Mouse (Mus musculus): ENCODE measurements around the gene Abca3. TPM values are rescaled to one million over a fixed set of nuclear protein-coding genes. Genes with fewer than 3 reads are reported as not detected.
A peak's percentile ranks its signal among the peaks of the same experiment; 100 is the strongest.

Abca3 gene
- total RNA-seq (2021) = 10 to 100 TPM; 19.8 to 24.4 TPM
- long read RNA-seq, experiment 1, partial matches to known transcripts = 6 of 12 reads
- long read RNA-seq, experiment 1, other reads (novel, unspliced or antisense) = 6 of 12 reads
- long read RNA-seq, experiment 2, full-length matches to known transcripts = 1 of 5 reads
- long read RNA-seq, experiment 2, partial matches to known transcripts = 3 of 5 reads
- long read RNA-seq, experiment 2, other reads (novel, unspliced or antisense) = 1 of 5 reads

GRCm38 (mm10) chr17:24351760-24352357, at the start of gene Abca3:
TSS of gene Abca3 (plus strand) at chr17:24351950.
- peak; percentile 97 to 98 for DNase-seq

DNA sequence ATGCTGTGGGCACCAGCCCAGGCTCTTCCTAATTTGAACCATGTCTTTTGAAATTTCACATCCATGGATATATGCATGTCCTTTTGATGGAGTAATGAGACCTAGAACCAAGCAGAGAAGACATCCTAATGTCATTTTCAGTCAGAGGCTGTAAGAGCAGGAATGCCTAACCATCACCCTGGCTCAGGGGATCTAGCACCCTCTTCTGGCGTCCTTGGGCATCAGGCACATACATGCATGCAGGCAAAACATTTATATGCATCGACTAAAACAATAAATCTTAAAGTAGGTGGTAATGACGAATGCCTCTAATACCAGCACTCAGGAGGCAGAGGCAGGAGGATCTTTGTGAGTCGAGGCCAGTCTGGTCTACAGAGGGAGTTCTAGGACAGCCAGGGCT, 44.2 kb upstream of the Abca3 start:
- DNase-seq = peak; percentile 60 to 69

- no peak for DNase-seq
Observed at GRCm38 (mm10) chr17:24320826-24321225, 30.9 kb upstream of the Abca3 start.

DNA sequence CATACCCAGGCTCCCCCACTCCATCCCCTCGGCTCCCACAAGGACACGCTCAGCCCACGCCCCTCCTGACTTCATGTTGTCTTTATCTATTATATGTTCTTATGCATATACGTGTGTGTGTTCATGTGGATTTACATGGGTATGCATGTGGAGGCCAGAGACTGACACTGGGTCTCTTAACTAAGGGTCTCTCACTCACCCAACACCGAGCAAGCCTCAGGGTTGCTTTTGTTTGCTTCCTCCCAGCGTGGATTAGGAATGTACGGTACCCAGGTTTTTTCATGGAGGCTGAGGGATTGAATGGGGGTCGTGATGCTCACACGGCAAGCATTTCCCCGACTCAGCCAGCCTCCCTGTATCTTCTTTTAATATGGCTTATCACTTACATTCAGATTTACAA, 26.7 kb upstream of the Abca3 start:
- DNase-seq = no peak

- DNase-seq = no peak
Observed at GRCm38 (mm10) chr17:24327656-24328055, 24.1 kb upstream of the Abca3 start.

DNA sequence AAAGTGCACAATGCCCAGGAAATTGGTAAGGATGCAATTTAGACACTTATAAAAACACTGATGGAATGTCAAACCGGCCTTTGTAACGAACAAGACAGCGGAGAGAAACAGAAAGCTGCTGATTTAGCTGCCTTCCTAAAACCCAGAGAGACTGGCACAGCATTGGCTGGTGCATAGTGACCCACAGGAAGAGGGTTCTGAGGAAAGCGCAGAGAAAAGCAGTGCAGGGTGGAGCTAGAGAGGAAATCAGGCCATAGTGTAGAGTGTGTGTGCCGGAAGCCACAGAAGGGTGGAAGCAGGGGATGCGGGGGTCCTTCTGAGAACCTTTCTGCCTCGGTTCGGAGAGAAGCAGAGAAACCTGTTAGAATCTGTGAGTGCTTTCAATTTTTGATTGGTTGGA, 7.1 kb upstream of the Abca3 start:
- DNase-seq = peak in 1 of 2 experiments; percentile 8

GRCm38 (mm10) chr17:24346831-24347230, 4.9 kb upstream of the Abca3 start:
- no peak for DNase-seq

DNA sequence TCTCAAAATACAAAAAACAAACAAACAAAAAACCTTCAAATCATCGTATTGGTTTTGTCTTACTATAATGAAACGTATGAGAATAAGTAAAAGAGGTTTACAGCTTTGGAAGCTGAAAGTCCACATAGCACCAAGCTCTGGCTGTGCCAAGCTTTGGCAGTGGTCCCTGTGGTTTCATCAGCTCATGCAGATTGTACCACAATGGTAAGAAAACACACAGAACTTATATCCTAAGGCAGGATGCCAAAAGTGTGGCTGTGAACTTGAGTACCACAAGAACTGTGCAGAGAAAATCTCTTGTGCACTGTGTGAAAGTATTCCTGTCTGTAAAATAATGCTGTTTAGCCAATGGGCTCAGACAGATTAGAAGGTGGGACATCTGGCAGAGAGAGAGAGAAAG, 2.6 kb upstream of the Abca3 start:
- no peak for DNase-seq

GRCm38 (mm10) chr17:24350926-24351759, 607 bp upstream of the Abca3 start, which contains the start of gene Abca17:
TSS of gene Abca17 (minus strand) at chr17:24351068.
- DNase-seq = peak; percentile 34 to 45

DNA sequence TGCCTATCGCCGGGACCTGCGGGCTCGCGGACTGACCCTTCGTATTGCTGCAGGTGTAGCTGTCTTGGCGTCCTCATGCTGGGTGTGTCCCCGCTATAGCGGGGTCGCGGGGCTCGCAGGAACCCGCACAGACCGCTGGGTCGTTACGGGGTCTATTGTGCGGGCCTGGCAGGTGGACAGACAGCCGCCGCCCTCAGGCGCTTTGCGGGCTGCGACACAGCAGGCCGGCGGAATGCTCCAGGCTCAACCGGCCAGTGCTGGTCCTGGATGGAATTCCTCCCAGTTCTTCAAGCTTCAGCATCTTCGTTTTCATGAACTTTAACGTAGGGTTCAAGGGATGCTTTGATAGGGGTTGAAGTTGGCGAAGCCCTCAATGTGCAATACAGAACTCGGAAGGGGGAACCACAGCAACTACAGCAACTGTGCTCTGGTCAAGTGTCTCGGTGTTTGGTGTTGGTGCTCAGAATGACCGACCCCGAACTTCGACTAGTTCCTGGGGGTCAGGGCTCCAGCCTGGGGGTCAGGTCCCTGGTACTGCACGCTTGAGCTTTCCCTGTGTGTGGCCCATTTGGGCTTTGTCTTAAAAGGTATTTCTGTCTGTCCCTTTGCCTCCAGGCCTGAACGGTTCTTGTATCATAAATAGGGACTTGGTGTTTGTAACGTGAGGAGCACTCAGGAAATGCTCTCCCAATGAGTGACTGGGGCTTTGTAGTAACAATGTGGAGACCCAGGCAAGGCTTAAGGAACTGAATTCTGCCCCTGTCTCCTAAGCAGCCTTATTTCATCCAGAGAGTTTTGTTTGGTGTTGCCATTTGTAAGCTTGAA, 832 bp downstream of the Abca3 start:
- peak in 1 of 2 experiments; percentile 18 for DNase-seq

DNA sequence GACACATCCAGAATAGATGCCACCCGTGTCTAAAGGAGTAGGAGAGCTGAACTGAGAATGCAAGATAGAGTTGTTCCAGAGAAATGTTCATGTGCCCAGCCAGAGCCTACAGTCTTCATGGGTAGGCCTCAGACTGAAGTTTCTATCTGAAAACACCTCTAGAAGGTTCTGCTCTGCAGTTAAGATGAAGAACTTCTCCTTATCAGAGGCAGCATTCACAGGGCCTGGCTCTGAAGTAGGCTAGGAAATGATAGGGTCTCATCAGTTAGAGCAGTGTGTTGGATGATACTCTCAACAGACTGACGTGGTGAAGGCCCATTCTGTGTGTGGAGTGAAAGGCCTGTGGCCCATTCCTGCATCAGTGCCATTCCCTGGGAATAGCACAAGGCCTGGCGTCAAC, 2.2 kb downstream of the Abca3 start:
- DNase-seq = no peak

DNA sequence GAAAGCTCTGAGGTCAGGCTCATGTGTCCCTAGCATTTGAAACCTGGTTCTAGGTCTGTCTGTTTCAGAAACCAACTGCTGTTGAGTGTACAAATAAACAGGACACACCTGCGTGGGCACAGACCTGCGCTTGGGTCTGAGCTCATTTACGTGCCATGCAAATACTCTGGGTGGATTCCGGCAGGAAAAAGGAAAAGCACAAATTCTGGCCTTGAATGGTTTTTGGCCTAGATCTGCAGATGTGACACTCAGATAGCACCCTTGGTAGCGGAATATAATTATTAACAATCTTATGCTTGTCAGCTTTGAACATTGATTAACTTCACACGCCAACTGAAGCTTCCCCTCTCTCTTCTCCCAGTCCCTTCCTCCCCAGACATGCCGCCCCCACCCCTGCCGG, 3.5 kb downstream of the Abca3 start:
- DNase-seq = no peak

DNA sequence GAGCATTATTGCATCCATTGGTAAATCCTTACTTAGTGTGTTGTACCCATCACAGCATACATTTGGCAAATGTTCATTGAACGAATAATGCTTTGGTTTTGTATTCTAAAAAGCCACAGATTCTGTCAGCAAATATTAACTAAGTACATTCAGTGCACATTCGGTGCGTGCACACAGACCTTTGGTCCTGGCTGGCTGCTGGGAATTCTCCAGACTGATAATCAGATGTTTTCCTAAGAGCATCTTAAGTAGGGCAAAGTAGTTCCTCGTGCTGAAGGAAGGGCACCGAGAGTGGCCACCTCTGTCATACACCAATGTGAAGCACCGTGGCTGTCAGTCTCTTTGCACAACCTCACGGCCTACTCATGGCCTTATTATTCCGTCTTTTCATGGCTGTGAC, 7.3 kb downstream of the Abca3 start:
- DNase-seq = no peak

DNA sequence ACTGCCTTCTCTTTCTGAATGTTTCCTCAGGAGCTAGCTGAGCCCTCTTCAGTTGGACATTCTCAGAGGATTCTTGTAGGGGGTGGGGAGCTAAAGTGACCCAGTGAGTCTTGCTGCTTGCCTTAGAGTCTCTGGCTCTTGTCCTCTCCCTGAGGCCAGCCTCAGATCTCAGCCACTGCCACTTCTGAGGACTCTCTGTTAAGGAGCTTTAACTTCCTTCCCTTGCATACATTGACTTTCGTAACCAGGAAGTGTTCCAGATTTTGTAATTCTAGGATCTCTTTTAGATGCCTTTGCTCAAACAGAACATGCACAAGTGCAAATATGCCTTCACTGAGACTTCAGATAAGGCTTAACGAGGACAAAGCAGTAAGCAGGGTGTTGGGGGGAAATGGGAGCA, 8.2 kb downstream of the Abca3 start:
- no peak for DNase-seq

DNA sequence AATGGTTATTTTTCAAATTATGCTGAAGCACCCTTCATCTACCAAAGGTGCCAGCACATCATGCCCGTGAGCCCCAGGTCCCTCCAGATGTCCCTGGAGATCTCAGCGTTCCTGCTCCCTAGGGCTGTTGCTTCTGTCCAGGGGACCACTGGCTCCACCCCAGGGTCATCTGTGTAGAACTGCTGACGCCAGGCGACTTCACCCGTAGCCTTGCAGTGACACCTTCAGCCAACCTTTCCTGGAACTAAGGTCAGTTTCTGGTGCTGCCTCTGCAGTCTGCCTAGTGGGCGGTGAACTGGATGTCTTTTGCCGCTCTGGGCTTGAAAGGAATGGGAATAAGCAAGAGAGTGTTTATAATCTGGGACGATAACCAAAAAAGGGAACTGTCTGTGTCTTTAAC, 9.1 kb downstream of the Abca3 start:
- DNase-seq = no peak

DNA sequence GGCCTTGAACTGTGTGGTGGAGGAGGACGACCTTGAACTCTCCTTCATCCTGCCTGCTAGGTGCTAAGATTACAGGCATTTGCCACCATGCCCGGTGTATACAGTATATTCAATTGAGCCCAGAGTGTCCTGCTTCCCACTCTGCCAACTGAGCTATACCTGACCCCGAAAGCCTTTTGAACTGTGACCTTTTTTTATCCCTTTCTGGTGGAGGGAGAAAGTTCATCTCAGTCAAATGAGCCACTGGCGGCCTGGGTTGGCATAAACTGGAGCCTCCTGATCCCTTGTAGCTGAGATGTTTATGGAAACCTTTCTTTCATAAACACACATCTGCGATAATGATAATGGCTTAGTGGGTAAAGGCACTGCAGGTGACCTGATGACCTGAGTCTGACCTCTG, 9.5 kb downstream of the Abca3 start:
- no peak for DNase-seq

GRCm38 (mm10) chr17:24362527-24362926, 10.8 kb downstream of the Abca3 start:
- no peak for DNase-seq

DNA sequence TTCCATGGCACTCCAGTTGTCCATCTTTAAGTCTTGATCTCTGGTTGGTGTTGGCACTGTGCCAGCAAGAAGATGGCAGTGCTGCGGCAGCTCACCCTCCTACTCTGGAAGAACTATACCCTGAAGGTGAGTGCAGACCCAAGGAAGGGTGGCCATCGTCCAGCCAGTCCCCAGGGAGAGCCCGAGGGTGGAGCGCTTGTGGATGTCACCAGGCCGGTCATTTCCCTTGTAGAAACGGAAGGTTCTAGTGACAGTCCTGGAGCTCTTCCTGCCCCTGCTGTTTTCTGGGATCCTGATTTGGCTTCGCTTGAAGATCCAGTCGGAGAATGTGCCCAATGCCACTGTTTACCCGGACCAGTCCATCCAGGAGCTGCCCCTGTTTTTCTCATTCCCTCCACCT, 12.7 kb downstream of the Abca3 start:
- DNase-seq = no peak

DNA sequence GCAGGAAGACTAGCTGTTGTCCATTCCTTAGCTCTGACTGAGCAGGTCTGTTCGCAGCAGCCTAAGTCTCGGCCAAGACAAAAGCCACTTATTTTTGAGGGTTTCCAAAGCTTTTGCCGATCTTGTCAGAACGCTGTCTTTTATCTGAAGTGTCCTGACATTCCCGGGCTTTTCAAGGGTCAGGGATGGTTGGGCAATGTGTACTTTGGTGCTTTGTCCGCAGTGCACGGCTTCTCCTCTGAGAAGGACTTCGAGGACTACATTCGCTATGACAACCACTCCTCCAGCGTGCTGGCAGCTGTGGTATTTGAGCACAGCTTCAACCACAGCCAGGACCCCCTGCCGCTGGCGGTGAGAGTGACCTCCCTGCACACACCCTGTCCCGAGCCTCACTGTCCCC, 14.1 kb downstream of the Abca3 start:
- DNase-seq = no peak

DNA sequence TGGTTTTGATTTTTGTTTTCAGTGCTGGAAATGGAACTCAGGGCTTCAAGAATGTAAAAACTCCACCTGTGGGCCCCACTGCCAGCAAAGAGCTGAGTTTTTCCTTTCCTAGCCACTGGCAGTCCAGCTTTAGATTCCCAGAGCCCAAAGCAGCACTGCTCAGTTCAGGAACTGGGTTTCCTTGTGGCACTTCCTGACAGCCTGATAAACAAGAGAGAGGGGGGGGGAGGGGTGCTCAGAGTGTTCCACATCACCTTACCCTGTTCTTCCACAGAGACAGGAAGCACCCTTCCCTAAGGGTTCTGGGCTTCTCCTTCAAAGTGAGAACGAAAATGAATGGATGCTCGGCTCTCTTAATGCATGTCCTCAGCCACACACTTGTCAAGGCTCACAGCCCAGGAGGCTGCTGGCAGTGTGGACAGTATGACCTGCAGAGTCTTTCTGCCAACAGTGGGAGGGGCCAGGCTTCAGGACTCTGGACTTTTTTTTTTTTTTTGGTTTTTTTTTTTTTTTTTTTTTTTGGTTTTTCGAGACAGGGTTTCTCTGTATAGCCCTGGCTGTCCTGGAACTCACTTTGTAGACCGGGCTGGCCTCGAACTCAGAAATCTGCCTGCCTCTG, 23.5 kb downstream of the Abca3 start:
- no peak for DNase-seq

- no peak for DNase-seq
Observed at GRCm38 (mm10) chr17:24375886-24376285, 24.1 kb downstream of the Abca3 start.

GRCm38 (mm10) chr17:24378496-24378895, 26.7 kb downstream of the Abca3 start:
- peak; percentile 34 to 64 for DNase-seq

All from adrenal gland, postnatal 36 days (tissue).